Mouse (Mus musculus) adipose tissue, adult 10 weeks (tissue): ENCODE measurements around the gene Hcfc1r1. TPM values are rescaled to one million over a fixed set of nuclear protein-coding genes. Genes with fewer than 3 reads are reported as not detected.

Source experiments
- polyA plus RNA-seq: library from polyadenylated mRNA; stranded (reverse); fragments of 350-450 nt; fragmentation: Illumina TruSeq; extraction: RNeasy Lipid Tissue Mini Kit (QIAGEN cat#74804); gene quantifications from one replicate; pipeline ENCODE4 v1.2.3, GENCODE M21; 2014; ENCODE audit warnings: low read depth, low replicate concordance

The Hcfc1r1 gene
- 226 TPM for polyA plus RNA-seq

GRCm38 (mm10) chr17:23673424-23674073, at the start of gene Hcfc1r1, which contains the start of gene Thoc6:
Gene Hcfc1r1 (plus strand): TSS chr17:23673596.
Gene Thoc6 (minus strand): TSS chr17:23673882.

GRCm38 (mm10) chr17:23644613-23645495, 28.5 kb upstream of the Hcfc1r1 start, which contains the start of gene Mmp25:
Gene Mmp25 (minus strand): TSS chr17:23645277.

GRCm38 (mm10) chr17:23660117-23660875, 13.1 kb upstream of the Hcfc1r1 start, which contains the start of gene Bicdl2:
Gene Bicdl2 (plus strand): TSS chr17:23660506.

GRCm38 (mm10) chr17:23677236-23677679, 3.9 kb downstream of the Hcfc1r1 start, which contains the start of gene Tnfrsf12a:
Gene Tnfrsf12a (minus strand): TSS chr17:23677468.

GRCm38 (mm10) chr17:23679127-23679835, 5.9 kb downstream of the Hcfc1r1 start, which contains the start of gene Cldn6:
Gene Cldn6 (plus strand): TSS chr17:23679249.

GRCm38 (mm10) chr17:23683856-23684672, 10.7 kb downstream of the Hcfc1r1 start, which contains the start of gene Cldn9:
Gene Cldn9 (minus strand): TSS chr17:23684026.

GRCm38 (mm10) chr17:23722376-23723125, 49.2 kb downstream of the Hcfc1r1 start, which contains the start of gene 1520401A03Rik:
Gene 1520401A03Rik (minus strand): TSS chr17:23722783.

Other genes starting within 250 kb of the Hcfc1r1 start
- not detected for gene Vmn2r117, start 193.9 kb upstream of the Hcfc1r1 start, polyA plus RNA-seq
- 9.9 TPM for gene Zfp213, start 109.4 kb upstream of the Hcfc1r1 start, polyA plus RNA-seq
- 23.0 TPM for gene Zfp13, start 74.1 kb upstream of the Hcfc1r1 start, polyA plus RNA-seq
- gene Zscan10, start 72.7 kb upstream of the Hcfc1r1 start, polyA plus RNA-seq, result 0.16 TPM
- 0.25 TPM for gene Mmp25, start 28.3 kb upstream of the Hcfc1r1 start, polyA plus RNA-seq
- 2.7 TPM for gene Bicdl2, start 13.1 kb upstream of the Hcfc1r1 start, polyA plus RNA-seq
- 10.9 TPM for gene Thoc6, start 286 bp downstream of the Hcfc1r1 start, polyA plus RNA-seq
- gene Tnfrsf12a, start 3.9 kb downstream of the Hcfc1r1 start, polyA plus RNA-seq, result 25.6 TPM
- gene Cldn6, start 5.7 kb downstream of the Hcfc1r1 start, polyA plus RNA-seq, result 1.0 TPM
- gene Cldn9, start 10.4 kb downstream of the Hcfc1r1 start, polyA plus RNA-seq, result 1.2 TPM
- gene 1520401A03Rik, start 49.2 kb downstream of the Hcfc1r1 start, polyA plus RNA-seq, result 0.30 TPM
- gene Pkmyt1, start 52.7 kb downstream of the Hcfc1r1 start, polyA plus RNA-seq, result 8.8 TPM
- 19.4 TPM for gene Paqr4, start 67.3 kb downstream of the Hcfc1r1 start, polyA plus RNA-seq
- 0.24 TPM for gene Kremen2, start 72.2 kb downstream of the Hcfc1r1 start, polyA plus RNA-seq
- 65.6 TPM for gene Flywch1, start 98.0 kb downstream of the Hcfc1r1 start, polyA plus RNA-seq
- gene Flywch2, start 112.5 kb downstream of the Hcfc1r1 start, polyA plus RNA-seq, result 16.1 TPM
- gene Srrm2, start 116.9 kb downstream of the Hcfc1r1 start, polyA plus RNA-seq, result 339 TPM
- 387 TPM for gene Elob, start 155.5 kb downstream of the Hcfc1r1 start, polyA plus RNA-seq
- 1.4 TPM for gene Prss33, start 162.5 kb downstream of the Hcfc1r1 start, polyA plus RNA-seq
- not detected for gene Prss32, start 170.3 kb downstream of the Hcfc1r1 start, polyA plus RNA-seq
- gene Prss41, start 170.6 kb downstream of the Hcfc1r1 start, polyA plus RNA-seq, result 0.55 TPM
- gene Prss21, start 194.5 kb downstream of the Hcfc1r1 start, polyA plus RNA-seq, result 1.1 TPM
- gene Dcpp1, start 207.3 kb downstream of the Hcfc1r1 start, polyA plus RNA-seq, result not detected
- not detected for gene Dcpp2, start 207.3 kb downstream of the Hcfc1r1 start, polyA plus RNA-seq
- gene Dcpp3, start 243.9 kb downstream of the Hcfc1r1 start, polyA plus RNA-seq, result not detected